Mouse (Mus musculus) megakaryocyte, embryonic 14.5 days (primary cell): ENCODE measurements around the gene Rbck1. TPM values are rescaled to one million over a fixed set of nuclear protein-coding genes. Genes with fewer than 3 reads are reported as not detected.

Experiments
- H3K27me3 ChIP-seq: replicated peaks from 2 replicates; pipeline ENCODE3; 2012; ENCODE audit warnings: inconsistent platforms
- H3K36me3 ChIP-seq: replicated peaks from 2 replicates; pipeline ENCODE3; 2012; ENCODE audit warnings: low read length, inconsistent platforms, mixed read lengths
- H3K4me1 ChIP-seq: 2 replicates; pipeline ENCODE4 v1.6.1; 2012; ENCODE audit warnings: inconsistent platforms
- H3K4me3 ChIP-seq: replicated peaks from 2 replicates; pipeline ENCODE3; 2012; ENCODE audit warnings: moderate library complexity, mild to moderate bottlenecking, inconsistent platforms
- H3K9me3 ChIP-seq: 2 replicates; pipeline ENCODE4 v1.6.1; 2012; ENCODE audit warnings: inconsistent platforms
- FLI1 ChIP-seq: IDR thresholded peaks from 2 replicates; pipeline ENCODE4 v1.6.1; 2012; ENCODE audit warnings: low read length, inconsistent platforms, mixed read lengths
- GATA1 ChIP-seq: IDR thresholded peaks from 3 replicates; pipeline ENCODE4 v1.6.1; 2012; ENCODE audit warnings: mixed read lengths, low read length, inconsistent platforms, borderline replicate concordance
- polyA plus RNA-seq: library from polyadenylated mRNA; stranded (reverse); fragments of >175 nt; gene quantifications from 2 replicates; pipeline ENCODE4 v1.2.3, GENCODE M21; 2012; ENCODE audit warnings: low replicate concordance; ENCODE audit not compliant: insufficient read depth

Gene Rbck1
- 152 and 308 TPM in 2 replicates for polyA plus RNA-seq

DNA sequence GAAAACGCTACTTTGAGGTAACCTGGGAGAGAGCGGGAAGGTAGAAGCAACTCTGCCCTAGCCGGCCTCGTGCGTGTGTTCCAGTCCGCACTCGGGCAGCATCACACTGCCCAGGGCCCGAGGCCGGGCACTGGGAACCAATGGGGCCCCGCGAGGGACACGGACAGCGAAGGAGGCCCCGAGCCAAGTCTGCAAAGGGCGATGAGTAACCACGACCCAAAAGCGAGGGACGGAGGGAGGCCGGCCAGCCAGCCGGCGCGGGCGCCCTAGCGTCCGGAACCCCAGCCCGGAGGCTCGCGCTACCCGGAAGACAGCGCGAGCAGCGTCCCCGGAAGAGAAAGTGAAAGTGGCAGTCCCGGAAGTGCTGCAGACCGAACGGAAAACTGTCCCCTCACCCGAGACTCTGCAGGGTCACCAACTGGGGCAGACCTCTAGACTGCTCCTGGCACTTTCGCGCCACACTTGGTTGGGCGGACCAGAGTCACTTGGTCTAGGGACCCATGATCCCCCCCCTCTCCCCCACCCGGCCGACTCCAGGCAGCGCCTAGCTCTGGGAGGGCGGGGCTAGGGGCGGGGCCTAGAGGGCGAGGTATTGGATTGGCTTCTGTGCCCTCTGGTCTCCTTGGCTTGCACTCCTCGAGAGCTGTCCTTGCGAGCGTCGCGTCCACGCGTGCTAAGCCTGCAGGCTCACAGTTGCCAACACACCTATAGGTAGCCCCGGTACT, at the start of gene Rbck1:
Rbck1 (minus strand) TSS at position 553 of the 725 bp plus-strand sequence.
- Histone ChIP-seq H3K4me1 (peaks cover 72% of the 10 kb centered on the region), H3K36me3 (peaks cover 40% of the 10 kb centered on the region), H3K4me3 (peak within 1 kb of the TSS; percentile 98), H3K9me3 (no peaks in the 10 kb centered on the region), H3K27me3 (no peaks in the 10 kb centered on the region)
- TF ChIP-seq GATA1 (no peak), FLI1 (no peak)

DNA sequence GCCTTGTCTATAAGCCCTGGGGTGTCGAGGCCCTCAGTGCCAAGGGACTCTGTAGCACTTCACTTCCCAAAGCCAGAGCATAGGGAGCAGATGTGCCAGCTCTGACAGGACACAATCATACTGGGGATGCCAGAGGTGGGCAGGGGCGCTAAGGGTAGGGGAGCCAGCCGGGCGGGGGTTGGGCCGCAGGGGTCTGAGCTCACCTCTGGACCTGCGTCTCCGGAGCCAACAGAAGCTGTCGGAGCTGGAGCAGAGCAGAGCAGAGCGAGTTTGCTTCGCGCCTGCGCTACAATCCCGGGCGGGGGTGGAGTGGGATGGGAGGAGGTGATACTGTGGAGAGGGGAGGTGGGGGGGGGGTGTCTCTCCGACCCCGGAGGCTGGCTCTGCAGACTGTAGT, 43.9 kb upstream of the Rbck1 start, which contains the start of gene Nrsn2:
Nrsn2 (minus strand) TSS at position 294 of the 397 bp plus-strand sequence.
- peaks cover 58% of the 10 kb centered on the region for H3K27me3 ChIP-seq
- H3K36me3 ChIP-seq, result no peaks in the 10 kb centered on the region
- H3K9me3 ChIP-seq, result peaks cover 26% of the 10 kb centered on the region
- TF ChIP-seq FLI1, result no peak
- no peak for TF ChIP-seq GATA1
- peak within 1 kb of the TSS; percentile 62 for H3K4me3 ChIP-seq
- H3K4me1 ChIP-seq, result peaks cover 37% of the 10 kb centered on the region

DNA sequence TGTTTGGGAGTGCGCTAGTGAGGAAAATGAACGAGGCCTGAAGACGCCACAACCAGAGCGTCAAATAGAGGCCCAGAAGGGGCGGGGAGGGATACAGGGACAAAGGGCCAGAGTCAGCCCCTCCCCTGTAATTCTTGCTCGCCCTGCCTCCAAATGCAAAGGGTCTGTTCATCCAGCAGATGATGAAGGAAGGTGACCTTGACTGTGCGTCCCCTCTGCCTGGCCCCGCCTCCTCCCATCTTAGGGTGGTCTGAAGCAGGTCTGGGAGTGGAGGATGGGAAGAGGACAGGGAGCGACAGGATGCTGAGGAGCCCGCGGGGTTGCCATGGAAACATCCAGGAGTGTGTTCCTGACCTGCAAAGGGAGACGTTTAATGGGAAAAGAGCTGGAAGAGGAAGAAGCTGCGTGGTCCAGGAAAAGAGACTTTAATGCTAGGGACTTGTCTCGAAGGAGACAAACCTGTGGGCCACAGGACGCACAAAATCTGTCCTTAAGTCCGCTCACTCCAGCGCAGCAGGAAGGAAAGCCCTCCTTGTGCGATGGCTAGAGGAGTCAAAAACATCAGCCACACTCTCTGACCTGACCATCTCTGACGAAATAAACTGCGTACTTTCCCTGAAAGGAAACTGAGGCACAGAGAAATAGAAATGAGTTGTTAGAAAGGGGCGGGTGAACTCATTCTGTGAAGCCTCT, 43.3 kb upstream of the Rbck1 start:
- peak overlapping the region; percentile 62 for H3K4me3 ChIP-seq
- peaks cover 37% of the 10 kb centered on the region for H3K4me1 ChIP-seq
- peaks cover 63% of the 10 kb centered on the region for H3K27me3 ChIP-seq
- no peaks in the 10 kb centered on the region for H3K36me3 ChIP-seq
- no peak for TF ChIP-seq GATA1
- no peak for TF ChIP-seq FLI1
- peaks cover 23% of the 10 kb centered on the region for H3K9me3 ChIP-seq

DNA sequence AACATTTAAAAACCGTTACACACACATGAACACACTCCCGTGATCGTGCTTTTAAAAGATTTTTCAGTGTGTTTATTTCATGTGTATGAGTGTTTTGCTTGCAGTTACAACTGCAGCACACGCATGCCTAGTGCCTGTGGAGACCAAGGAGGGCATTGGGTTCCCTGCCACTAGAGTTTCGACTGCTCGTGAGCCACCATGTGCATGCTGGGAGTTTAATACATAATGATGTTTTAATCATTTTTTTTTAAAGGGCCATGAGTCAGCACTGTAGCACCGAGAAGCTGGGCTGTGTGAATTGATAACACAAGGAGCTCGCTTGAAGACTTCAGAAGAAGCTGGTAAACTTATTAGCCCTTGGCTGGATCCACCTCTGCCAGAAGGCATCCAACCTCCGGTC, 41.1 kb upstream of the Rbck1 start:
- Histone ChIP-seq H3K4me3 (no peak overlapping the region), H3K9me3 (peaks cover 18% of the 10 kb centered on the region), H3K27me3 (peaks cover 71% of the 10 kb centered on the region), H3K4me1 (peaks cover 49% of the 10 kb centered on the region), H3K36me3 (no peaks in the 10 kb centered on the region)
- TF ChIP-seq GATA1 (no peak), FLI1 (no peak)

DNA sequence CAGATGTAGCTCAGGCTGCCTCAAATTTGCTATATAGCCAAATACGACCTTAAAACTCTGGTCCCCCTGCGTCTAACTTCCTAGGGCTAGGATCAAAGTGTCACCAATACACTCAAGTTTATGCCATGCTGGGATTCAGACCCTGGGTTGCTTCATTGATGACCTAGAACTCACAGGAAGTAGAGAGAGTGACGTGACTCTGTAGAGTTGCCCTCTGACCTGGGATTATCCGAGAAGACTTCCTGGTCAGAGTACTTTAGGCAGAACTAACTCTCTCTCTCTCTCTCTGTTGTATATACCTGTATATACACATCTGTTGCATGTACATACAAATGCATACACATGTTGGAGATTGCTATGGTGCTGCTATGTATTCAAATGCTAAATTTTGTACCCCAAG, 40.2 kb upstream of the Rbck1 start:
- Histone ChIP-seq H3K9me3 (peaks cover 10% of the 10 kb centered on the region), H3K36me3 (no peaks in the 10 kb centered on the region), H3K4me3 (no peak overlapping the region), H3K27me3 (peaks cover 66% of the 10 kb centered on the region), H3K4me1 (peaks cover 55% of the 10 kb centered on the region)
- TF ChIP-seq GATA1 (no peak), FLI1 (no peak)

DNA sequence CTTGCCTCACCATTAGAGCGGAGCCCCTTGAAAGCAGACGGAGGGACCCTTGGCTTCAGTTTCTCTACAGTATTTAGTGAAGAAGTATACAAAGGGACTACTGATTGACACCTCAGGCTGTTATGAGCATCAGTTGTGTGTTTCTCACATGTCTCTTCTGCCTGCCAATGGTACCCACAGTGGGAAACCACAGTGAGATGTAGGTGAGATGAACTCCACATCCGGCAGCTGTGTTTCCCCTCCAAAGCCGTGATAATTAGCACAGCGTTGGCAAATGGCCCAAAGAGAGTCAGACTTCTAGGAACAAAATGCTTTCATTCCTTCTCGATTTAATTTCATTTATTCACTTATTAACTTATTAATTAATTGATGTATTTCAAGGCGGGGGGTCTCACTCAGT, 39.7 kb upstream of the Rbck1 start:
- peaks cover 61% of the 10 kb centered on the region for H3K4me1 ChIP-seq
- H3K27me3 ChIP-seq, result peaks cover 64% of the 10 kb centered on the region
- TF ChIP-seq FLI1 (no peak), GATA1 (no peak)
- no peaks in the 10 kb centered on the region for H3K36me3 ChIP-seq
- peaks cover 4% of the 10 kb centered on the region for H3K9me3 ChIP-seq
- H3K4me3 ChIP-seq, result no peak overlapping the region

DNA sequence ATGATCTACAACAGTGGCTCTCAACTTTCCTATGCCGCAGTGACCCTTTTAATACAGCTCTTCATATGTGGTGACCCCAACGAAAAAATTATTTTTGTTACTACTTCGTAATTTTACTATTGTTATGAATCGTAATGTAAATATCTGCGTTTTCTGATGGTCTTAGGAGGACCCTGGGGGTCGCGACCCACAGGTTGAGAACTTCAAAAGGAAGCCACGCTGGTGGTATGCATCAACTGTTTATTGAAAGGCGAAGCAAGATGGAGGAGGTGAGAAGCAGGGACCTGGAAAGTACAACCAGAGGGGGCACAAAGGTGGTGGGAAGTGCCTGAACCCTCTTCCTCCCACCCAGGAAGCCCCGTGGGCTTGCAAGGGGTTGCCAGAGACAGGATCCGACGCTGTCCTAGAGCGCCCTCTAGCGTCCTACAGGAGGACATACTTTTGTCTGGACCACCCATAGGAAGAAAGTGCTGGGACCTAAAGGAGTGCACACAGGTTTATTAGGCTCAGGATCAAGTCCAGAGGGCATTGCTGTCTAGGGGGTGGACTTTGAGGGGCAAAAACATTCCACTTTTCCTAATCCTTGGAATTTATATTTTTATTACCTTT, 36.2 kb upstream of the Rbck1 start:
- Histone ChIP-seq H3K4me1 (peaks cover 63% of the 10 kb centered on the region), H3K4me3 (peak overlapping the region; percentile 71), H3K36me3 (no peaks in the 10 kb centered on the region), H3K9me3 (no peaks in the 10 kb centered on the region), H3K27me3 (peaks cover 33% of the 10 kb centered on the region)
- no peak for TF ChIP-seq GATA1
- TF ChIP-seq FLI1, result no peak

DNA sequence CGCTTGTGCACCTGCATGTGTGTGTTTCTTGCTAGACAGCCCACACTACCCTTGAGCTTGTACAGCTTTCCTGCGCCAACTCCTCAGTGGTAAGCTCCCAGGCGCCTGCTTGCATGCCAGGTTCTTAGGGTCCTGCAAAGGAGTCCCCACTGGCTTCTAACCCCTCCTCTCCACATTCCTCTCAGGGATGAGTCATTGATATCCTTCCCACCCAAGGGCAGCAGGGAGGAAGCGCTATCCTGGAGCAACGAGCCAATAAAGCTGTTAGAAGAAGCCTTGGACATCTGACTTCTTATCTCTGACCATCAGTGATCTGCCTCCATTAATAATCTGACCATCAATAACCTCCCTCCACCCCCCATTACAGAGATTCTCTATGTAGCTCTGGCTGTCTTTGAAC, 35.5 kb upstream of the Rbck1 start:
- Histone ChIP-seq H3K36me3 (no peaks in the 10 kb centered on the region), H3K4me3 (no peak overlapping the region), H3K4me1 (peaks cover 62% of the 10 kb centered on the region), H3K27me3 (peaks cover 33% of the 10 kb centered on the region), H3K9me3 (no peaks in the 10 kb centered on the region)
- no peak for TF ChIP-seq GATA1
- TF ChIP-seq FLI1, result no peak

DNA sequence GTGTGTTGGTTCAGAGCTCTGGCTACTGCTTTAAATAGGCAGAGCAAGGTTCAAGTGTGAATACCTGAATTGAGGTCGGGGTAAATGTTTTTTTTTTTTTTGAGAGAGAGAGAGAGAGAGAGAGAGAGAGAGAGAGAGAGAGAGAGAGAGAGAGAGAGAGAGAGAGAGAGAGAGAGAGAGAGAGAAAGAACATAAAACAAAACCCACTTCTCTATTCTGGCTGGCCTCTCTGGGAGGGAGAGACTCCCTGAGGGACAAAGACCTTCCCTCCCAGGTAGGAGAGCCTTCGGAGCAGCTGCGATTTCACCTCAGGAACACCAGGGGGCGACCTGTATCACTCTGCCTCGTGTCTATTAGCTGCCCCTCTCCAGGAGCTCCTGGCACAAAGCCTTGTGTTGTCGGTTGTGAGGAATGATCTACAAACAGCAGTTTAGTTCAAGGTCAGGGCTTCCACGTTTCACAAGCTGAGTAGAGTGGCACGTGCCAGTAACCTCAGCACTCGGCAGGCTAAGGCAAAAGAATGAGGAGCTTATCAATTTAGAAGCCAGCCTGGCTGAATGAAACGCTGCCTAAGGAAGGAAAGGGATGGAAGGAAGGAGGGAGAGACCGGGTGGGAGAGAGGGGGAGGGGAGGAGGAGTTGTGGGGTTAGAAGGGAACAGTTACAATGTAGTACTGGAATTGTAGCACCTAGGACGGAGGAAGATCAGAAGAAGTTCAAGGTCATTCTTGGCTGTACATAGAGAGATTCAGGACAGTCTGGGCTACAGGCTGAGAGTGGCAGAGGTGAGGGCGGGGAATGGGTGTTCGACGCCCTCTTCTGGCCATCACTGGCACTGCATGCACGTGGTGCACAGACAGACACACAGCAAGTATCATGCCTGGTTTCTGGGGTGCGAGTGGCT, 31.0 kb upstream of the Rbck1 start:
- Histone ChIP-seq H3K36me3 (peaks cover 3% of the 10 kb centered on the region), H3K27me3 (peaks cover 12% of the 10 kb centered on the region), H3K9me3 (peaks cover 5% of the 10 kb centered on the region), H3K4me3 (peak overlapping the region; percentile 86), H3K4me1 (peaks cover 53% of the 10 kb centered on the region)
- no peak for TF ChIP-seq GATA1
- no peak for TF ChIP-seq FLI1
